Mouse (Mus musculus): ENCODE results near the gene Lrrc29. TPM values are rescaled to one million over a fixed set of nuclear protein-coding genes. Genes with fewer than 3 reads are reported as not detected.

The Lrrc29 gene
- polyA plus RNA-seq (2015; fragmentation: Nextera tagmentation; extraction: Ambion mirVana): 0.82 and 1.4 TPM in 2 replicates

DNA sequence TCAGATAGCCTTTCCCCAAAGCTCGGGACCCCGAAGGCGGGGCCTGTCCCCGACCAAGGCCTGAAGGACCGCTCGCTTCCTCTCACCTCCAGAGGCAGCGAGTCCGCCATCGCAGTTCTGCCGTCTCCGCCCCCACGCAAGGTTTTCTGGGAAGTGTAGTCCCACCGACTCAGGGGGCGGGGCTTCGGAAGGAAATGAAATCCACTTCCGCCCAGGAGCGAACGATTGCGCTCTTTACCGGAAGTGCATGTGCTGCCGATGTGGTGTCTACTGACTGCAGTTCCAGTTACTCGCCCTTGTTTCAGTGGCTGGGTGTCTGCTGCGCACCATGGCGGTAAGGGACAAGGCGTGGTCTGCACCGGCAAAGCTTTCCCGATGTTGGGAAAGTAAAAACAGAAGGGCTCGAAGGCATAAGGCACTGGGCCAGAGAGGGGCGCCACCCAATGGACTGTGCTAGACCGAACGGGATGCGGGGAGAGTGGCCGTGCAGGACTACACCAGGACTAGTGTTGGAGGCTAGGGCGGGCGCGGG, at the start of gene Lrrc29, which contains the start of gene Tmem208:
Lrrc29 (minus strand) TSS at position 138 of the 532 bp plus-strand sequence.
Tmem208 (plus strand) TSS at position 214 of the 532 bp plus-strand sequence.
- Histone ChIP-seq H3K9ac (peak within 1 kb of the TSS; percentile 92), H3K36me3 (peaks cover 47% of the 10 kb centered on the region), H3K9me3 (no peaks in the 10 kb centered on the region), H3K27me3 (no peaks in the 10 kb centered on the region), H3K4me3 (peak within 1 kb of the TSS; percentile 79), H3K4me2 (peak within 1 kb of the TSS; percentile 85), H3K4me1 (replicated peaks) (peaks cover 31% of the 10 kb centered on the region), H3K27ac (peak within 1 kb of the TSS; percentile 88)
- peak; percentile 93 for ATAC-seq (ENCODE audit: low FRiP score)
- under 1% methylated on average over 36 of the region's 36 CpGs for WGBS

DNA sequence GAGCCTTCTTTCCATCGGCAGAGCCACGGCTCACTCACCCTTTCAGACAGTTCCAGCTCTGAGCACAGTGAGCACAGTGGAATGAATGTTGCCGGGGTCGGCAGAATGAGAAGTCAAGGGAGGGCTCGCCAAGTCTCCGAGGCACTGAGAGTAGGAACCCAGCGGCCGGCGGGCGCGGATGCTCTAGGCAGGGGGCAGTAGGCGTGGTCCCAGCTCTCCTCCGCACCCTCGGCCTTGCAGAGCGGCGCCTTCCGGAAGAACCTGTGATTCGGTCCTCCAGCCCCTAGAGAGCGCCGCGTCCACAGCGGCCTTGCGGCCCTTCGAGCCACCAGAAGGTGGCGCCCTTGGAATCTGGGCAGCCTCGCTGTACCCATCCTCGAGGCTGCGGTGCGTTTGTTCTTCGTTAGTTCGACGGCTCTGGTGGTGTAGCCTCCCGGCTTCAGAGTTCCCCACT, 48.5 kb upstream of the Lrrc29 start:
- Histone ChIP-seq H3K9me3 (no peaks in the 10 kb centered on the region), H3K36me3 (peaks cover 5% of the 10 kb centered on the region; the same call in 1 of the 2 replicates), H3K27ac (no peak overlapping the region), H3K4me1 (replicated peaks) (peaks cover 11% of the 10 kb centered on the region), H3K27me3 (no peaks in the 10 kb centered on the region), H3K4me2 (peak overlapping the region; percentile 48), H3K4me3 (peak overlapping the region; percentile 21), H3K9ac (0 out of 2 replicates have a peak overlapping the region, but pooled peaks have one; percentile 49)
- no peak for ATAC-seq (ENCODE audit: low FRiP score)
- WGBS: 25% methylated on average over 33 of the region's 33 CpGs

DNA sequence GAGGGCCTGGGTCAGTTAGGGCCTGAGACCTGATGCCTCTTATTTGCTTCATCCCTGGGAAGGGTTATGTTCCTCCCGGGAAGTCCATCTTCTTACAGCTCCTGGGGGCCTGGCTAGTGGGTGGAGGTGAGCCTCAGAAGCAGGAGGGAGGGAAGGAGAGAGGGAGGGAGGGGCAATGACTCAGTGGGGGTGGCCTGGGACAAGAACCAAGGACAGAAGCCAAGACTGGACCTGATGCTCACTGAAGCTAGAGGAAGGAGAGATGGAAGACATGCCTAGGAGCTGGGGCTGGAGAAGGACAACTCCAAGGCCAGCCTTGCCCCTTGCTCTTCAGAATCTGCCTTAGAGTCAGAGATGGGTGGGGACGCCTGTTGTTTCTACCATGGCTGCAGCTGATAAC, 47.0 kb upstream of the Lrrc29 start, which contains the start of gene Plekhg4:
Plekhg4 (plus strand) TSS at position 243 of the 400 bp plus-strand sequence.
- H3K4me3 ChIP-seq: no peak within 1 kb of the TSS
- H3K4me1 ChIP-seq (replicated peaks): 0 out of 2 replicates have a peak, but pooled peaks cover 6% of the 10 kb centered on the region
- H3K4me2 ChIP-seq: no peak within 1 kb of the TSS
- no peak within 1 kb of the TSS for H3K9ac ChIP-seq
- 70% methylated on average over 2 of the region's 2 CpGs for WGBS
- no peaks in the 10 kb centered on the region for H3K9me3 ChIP-seq
- no peak within 1 kb of the TSS for H3K27ac ChIP-seq
- peaks cover 14% of the 10 kb centered on the region for H3K36me3 ChIP-seq
- H3K27me3 ChIP-seq: no peaks in the 10 kb centered on the region
- no peak for ATAC-seq (ENCODE audit: low FRiP score)

DNA sequence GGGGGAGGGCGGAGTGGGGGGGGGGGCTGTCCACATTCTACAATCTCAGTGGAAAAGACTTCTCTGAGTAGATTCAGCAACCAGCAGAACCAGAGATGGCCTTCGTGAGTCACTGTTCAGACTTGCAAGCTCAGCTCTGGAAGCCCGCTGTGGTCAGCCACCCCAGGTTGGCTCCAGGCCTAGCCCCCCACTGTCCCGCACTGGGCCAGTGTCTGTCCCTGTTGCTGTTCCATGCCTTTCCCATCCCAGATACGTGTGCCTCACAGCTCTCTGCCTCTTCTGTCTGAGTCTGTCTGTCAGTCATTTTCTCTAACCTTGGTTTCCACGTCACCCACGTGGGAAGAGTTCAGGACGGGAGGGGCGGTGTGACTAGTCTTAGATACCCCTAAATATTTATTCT, 46.4 kb upstream of the Lrrc29 start:
- no peak overlapping the region for H3K4me3 ChIP-seq
- ATAC-seq (ENCODE audit: low FRiP score): no peak
- H3K27ac ChIP-seq: no peak overlapping the region
- 79% methylated on average over 8 of the region's 9 CpGs for WGBS
- no peaks in the 10 kb centered on the region for H3K27me3 ChIP-seq
- 0 out of 2 replicates have a peak, but pooled peaks cover 6% of the 10 kb centered on the region for H3K4me1 ChIP-seq (replicated peaks)
- no peak overlapping the region for H3K4me2 ChIP-seq
- no peak overlapping the region for H3K9ac ChIP-seq
- no peaks in the 10 kb centered on the region for H3K9me3 ChIP-seq
- peaks cover 19% of the 10 kb centered on the region for H3K36me3 ChIP-seq

DNA sequence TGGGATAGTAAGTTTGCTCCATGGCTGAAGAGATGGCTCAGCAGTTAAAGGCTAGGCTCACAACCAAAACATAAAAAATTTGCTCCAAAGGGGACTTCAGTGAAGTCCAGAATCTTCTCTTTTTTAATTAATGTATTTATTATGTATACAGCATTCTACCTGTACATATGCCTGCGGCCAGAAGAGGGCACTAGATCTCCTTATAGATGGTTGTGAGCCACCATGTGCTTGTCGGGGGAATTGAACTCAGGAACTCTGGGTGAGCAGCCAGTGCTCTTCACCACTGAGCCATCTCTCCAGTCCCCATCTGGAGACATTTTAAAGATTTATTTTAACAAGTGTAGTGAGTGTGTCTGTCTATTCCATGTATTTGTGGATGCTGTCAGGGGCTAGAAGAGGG, 41.0 kb upstream of the Lrrc29 start:
- Histone ChIP-seq H3K27me3 (no peaks in the 10 kb centered on the region), H3K9ac (no peak overlapping the region), H3K4me1 (replicated peaks) (0 out of 2 replicates have a peak, but pooled peaks cover 2% of the 10 kb centered on the region), H3K27ac (no peak overlapping the region), H3K4me3 (no peak overlapping the region), H3K9me3 (no peaks in the 10 kb centered on the region), H3K36me3 (peaks cover 48% of the 10 kb centered on the region), H3K4me2 (no peak overlapping the region)
- ATAC-seq (ENCODE audit: low FRiP score): no peak
- 74% methylated on average over 2 of the region's 2 CpGs for WGBS

DNA sequence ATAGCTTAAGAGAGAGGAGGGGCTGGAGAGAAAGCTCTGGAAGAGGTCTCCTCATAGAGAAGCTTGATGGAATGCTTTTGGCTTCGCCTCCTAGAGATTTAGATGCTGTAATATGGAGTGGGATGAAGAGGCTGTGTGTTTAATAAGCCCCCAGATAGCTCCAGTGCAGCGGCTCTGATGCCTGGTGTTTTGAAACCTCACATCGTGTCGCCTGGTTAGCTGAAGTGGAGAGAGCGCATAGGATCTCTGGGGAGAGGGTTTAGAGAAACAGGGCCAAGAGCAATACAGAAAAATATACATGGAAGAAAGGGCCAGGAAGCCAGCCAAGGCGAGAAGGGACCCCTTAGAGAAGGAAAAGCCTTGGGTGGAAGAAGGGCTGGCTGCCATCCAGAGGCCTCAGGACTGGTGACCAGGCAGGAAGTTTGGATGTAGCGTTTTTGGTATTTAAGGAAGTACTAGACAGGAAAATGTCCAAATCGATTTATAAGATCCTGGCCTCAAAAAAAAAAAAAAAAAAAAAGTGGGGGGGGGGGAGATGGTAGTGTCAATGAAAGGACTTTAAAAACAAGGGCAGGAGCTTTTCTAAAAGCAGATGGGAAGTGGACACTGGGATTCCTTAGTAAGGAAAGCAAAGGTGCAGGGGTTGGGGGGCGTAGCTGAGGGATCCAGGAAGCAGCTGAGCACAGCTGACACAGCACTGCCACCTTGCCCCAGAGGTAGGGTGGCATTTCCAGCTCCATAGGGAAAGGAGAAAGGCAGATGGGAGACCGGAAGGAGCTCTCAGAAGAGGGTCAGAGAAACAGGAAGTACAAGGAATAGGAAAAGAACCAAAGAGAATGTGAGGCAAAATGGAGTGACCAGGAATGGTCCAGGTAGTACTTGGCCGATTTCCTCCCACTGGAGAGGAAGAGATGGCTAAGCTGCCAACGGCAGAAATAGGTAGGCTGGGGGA, 35.9 kb upstream of the Lrrc29 start:
- no peak for ATAC-seq (ENCODE audit: low FRiP score)
- Histone ChIP-seq H3K9me3 (no peaks in the 10 kb centered on the region), H3K36me3 (peaks cover 40% of the 10 kb centered on the region), H3K4me2 (no peak overlapping the region), H3K4me1 (replicated peaks) (0 out of 2 replicates have a peak, but pooled peaks cover 12% of the 10 kb centered on the region), H3K27ac (no peak overlapping the region), H3K4me3 (no peak overlapping the region), H3K9ac (peak overlapping the region; percentile 19; the same call in 1 of the 2 replicates), H3K27me3 (no peaks in the 10 kb centered on the region)
- 80% methylated on average over 12 of the region's 12 CpGs for WGBS

DNA sequence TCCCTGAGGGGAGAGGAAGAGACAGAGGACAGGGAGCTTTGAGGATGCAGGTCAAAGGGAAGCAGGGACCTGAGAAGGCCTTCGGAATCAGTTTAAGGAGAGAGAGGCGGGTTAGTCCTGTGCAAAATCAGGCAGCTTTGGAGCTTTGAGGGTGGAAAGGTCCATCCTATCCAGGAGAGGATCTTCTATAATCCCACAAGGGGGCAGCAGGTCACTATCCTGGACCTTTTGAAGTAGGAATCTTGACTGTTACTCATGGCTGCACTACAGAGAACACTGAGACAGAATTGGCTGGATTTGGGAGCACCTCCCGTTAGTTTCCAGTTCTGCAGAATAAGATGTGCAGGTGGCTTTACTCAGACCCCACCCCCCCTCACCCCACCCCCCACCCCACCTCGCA, 33.6 kb upstream of the Lrrc29 start:
- Histone ChIP-seq H3K4me3 (no peak overlapping the region), H3K27me3 (no peaks in the 10 kb centered on the region), H3K36me3 (peaks cover 46% of the 10 kb centered on the region), H3K27ac (no peak overlapping the region), H3K4me1 (replicated peaks) (0 out of 2 replicates have a peak, but pooled peaks cover 17% of the 10 kb centered on the region), H3K4me2 (no peak overlapping the region), H3K9me3 (no peaks in the 10 kb centered on the region), H3K9ac (no peak overlapping the region)
- WGBS: 47% methylated on average over 4 of the region's 4 CpGs
- ATAC-seq (ENCODE audit: low FRiP score): peak; percentile 31; the same call in 1 of the 2 replicates

DNA sequence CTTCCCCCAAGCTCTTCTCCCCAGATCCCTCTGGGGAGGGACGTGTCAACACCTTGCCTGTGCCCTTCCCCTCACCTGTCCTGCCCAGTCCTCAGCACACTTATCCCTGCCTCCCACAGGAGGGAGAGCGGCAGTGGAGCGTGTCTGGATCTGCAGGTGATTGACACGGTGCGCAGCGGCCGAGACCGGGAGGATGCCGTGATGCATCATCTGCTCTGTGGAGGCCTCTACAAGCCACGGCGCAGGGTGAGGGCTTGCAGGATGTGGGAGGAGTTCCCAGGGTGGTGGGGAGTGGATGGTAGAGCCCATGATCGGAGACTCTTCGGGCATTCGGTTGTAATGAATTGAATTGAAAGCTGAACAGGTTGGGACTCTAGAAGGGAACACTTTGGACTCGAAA, 33.1 kb upstream of the Lrrc29 start:
- H3K27ac ChIP-seq: no peak overlapping the region
- H3K4me2 ChIP-seq: no peak overlapping the region
- H3K4me3 ChIP-seq: no peak overlapping the region
- no peak overlapping the region for H3K9ac ChIP-seq
- H3K36me3 ChIP-seq: peaks cover 42% of the 10 kb centered on the region
- whole genome bisulfite sequencing: 68% methylated on average over 15 of the region's 15 CpGs
- no peaks in the 10 kb centered on the region for H3K9me3 ChIP-seq
- no peaks in the 10 kb centered on the region for H3K27me3 ChIP-seq
- no peak for ATAC-seq (ENCODE audit: low FRiP score)
- 0 out of 2 replicates have a peak, but pooled peaks cover 17% of the 10 kb centered on the region for H3K4me1 ChIP-seq (replicated peaks)

DNA sequence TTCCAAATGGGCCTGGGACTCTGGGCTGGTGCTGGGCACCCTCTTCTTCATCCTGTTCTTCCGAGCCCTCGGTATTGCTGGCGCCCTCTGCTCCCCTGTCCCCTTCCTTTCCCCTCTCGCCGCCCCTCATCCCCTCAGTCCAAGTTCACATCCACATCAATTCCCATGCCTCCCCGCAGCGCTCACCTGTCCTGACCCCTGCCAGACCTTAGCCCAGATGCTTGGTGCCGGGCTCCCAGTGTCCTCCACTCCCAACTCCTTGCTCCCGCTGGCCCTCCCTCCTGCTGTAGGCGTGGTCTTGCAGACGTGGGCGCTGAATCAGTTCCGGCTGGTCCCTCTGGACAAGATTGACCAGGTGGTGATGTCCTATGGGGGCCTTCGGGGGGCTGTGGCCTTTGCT, 30.6 kb upstream of the Lrrc29 start:
- Histone ChIP-seq H3K4me3 (no peak overlapping the region), H3K27ac (no peak overlapping the region), H3K9me3 (no peaks in the 10 kb centered on the region), H3K4me2 (no peak overlapping the region), H3K27me3 (no peaks in the 10 kb centered on the region), H3K9ac (no peak overlapping the region), H3K36me3 (peaks cover 33% of the 10 kb centered on the region), H3K4me1 (replicated peaks) (0 out of 2 replicates have a peak, but pooled peaks cover 13% of the 10 kb centered on the region)
- no peak for ATAC-seq (ENCODE audit: low FRiP score)
- 88% methylated on average over 14 of the region's 14 CpGs for WGBS

DNA sequence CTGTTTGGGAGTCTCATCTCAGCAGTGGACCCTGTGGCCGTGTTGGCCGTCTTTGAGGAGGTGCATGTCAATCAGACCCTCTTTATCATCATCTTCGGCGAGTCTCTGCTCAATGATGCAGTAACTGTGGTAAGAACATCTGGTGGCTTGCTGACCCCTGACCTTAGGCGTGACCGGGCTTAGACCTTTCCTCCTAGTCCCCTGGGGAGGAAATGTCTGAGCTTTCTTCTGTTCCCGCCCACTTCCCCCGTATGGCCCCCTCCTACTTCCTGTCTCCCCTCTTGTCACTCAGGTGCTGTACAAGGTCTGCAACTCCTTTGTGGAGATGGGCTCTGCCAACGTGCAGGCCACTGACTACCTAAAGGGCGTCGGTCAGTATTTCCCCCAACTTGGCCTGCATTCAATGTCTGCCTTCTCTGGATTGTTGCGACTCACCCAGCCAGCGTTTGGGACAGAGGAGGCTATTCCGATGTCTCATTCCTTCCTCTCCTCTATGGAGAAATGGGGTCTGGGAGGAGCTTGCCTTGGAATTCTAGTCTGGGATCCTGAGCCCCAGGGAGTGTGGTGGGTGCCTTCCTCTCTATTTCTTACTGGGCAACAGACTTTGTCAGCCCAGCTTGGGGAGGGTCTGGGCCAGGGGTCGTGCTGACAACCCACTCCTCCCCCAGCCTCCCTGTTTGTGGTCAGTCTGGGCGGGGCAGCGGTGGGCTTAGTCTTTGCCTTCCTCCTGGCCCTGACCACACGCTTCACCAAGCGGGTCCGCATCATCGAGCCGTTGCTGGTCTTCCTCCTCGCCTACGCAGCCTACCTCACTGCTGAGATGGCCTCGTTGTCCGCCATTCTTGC, 29.3 kb upstream of the Lrrc29 start:
- 62% methylated on average over 26 of the region's 26 CpGs for WGBS
- no peaks in the 10 kb centered on the region for H3K9me3 ChIP-seq
- ATAC-seq (ENCODE audit: low FRiP score): no peak
- H3K4me3 ChIP-seq: no peak overlapping the region
- no peak overlapping the region for H3K27ac ChIP-seq
- H3K4me1 ChIP-seq (replicated peaks): peaks cover 17% of the 10 kb centered on the region
- H3K36me3 ChIP-seq: peaks cover 33% of the 10 kb centered on the region
- H3K4me2 ChIP-seq: no peak overlapping the region
- 0 out of 2 replicates have a peak, but pooled peaks cover 3% of the 10 kb centered on the region for H3K27me3 ChIP-seq
- H3K9ac ChIP-seq: no peak overlapping the region

DNA sequence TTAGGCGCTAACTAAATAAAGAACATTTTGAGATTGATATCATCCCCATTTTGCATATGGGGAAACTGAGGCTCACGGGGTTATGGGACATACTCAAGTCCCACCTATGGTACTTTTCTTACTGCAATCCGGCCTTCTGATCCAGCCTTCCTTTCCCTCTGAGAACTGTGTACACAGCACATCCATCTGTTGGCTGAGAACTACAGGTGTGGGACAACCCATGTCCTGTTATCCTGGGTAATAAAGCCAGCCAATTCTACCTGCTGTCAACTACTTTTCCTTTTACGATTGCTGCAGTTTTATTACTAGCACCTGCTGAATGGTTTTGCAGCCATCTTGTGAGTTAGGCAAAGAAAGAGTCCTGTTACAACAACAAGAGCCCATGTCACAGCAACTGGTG, 28.5 kb upstream of the Lrrc29 start:
- H3K9me3 ChIP-seq: no peaks in the 10 kb centered on the region
- peaks cover 25% of the 10 kb centered on the region for H3K4me1 ChIP-seq (replicated peaks)
- no peak for ATAC-seq (ENCODE audit: low FRiP score)
- H3K9ac ChIP-seq: no peak overlapping the region
- no peak overlapping the region for H3K27ac ChIP-seq
- 92% methylated on average over 4 of the region's 4 CpGs for WGBS
- H3K36me3 ChIP-seq: peaks cover 33% of the 10 kb centered on the region
- H3K4me2 ChIP-seq: no peak overlapping the region
- H3K4me3 ChIP-seq: no peak overlapping the region
- 0 out of 2 replicates have a peak, but pooled peaks cover 3% of the 10 kb centered on the region for H3K27me3 ChIP-seq

Data from hindbrain, embryonic 13.5 days (tissue).